Mouse (Mus musculus): ENCODE results near the gene Tmem59.

Tmem59 gene

GRCm38 (mm10) chr4:107178182-107178829 lies at the start of gene Tmem59:
Gene Tmem59 (plus strand): TSS chr4:107178399.
- peak; percentile 91 for DNase-seq (ENCODE audit: low spot score)

- DNase-seq (ENCODE audit: low spot score), result no peak
Measured at GRCm38 (mm10) chr4:107129373-107129772, 48.8 kb upstream of the Tmem59 start.

- DNase-seq (ENCODE audit: low spot score), result no peak
Measured at GRCm38 (mm10) chr4:107130534-107130933, 47.7 kb upstream of the Tmem59 start.

GRCm38 (mm10) chr4:107134891-107135290 lies 43.3 kb upstream of the Tmem59 start:
- no peak for DNase-seq (ENCODE audit: low spot score)

GRCm38 (mm10) chr4:107135663-107136062 lies 42.5 kb upstream of the Tmem59 start:
- no peak for DNase-seq (ENCODE audit: low spot score)

- DNase-seq (ENCODE audit: low spot score), result no peak
Measured at GRCm38 (mm10) chr4:107136531-107136930, 41.7 kb upstream of the Tmem59 start.

GRCm38 (mm10) chr4:107138948-107139835 lies 39.0 kb upstream of the Tmem59 start:
- DNase-seq (ENCODE audit: low spot score), result no peak

GRCm38 (mm10) chr4:107139836-107140631 lies 38.2 kb upstream of the Tmem59 start:
- no peak for DNase-seq (ENCODE audit: low spot score)

- no peak for DNase-seq (ENCODE audit: low spot score)
Measured at GRCm38 (mm10) chr4:107143511-107143910, 34.7 kb upstream of the Tmem59 start.

GRCm38 (mm10) chr4:107150991-107151390 lies 27.2 kb upstream of the Tmem59 start:
- DNase-seq (ENCODE audit: low spot score), result no peak

- DNase-seq (ENCODE audit: low spot score), result no peak
Measured at GRCm38 (mm10) chr4:107152571-107152970, 25.6 kb upstream of the Tmem59 start.

- DNase-seq (ENCODE audit: low spot score), result no peak
Measured at GRCm38 (mm10) chr4:107156983-107157401, 21.2 kb upstream of the Tmem59 start.

- no peak for DNase-seq (ENCODE audit: low spot score)
Measured at GRCm38 (mm10) chr4:107159166-107159773, 18.9 kb upstream of the Tmem59 start.

GRCm38 (mm10) chr4:107160181-107160580 lies 18.0 kb upstream of the Tmem59 start:
- no peak for DNase-seq (ENCODE audit: low spot score)

GRCm38 (mm10) chr4:107163341-107163740 lies 14.9 kb upstream of the Tmem59 start:
- peak; percentile 25 for DNase-seq (ENCODE audit: low spot score)

GRCm38 (mm10) chr4:107163756-107164587 lies 14.2 kb upstream of the Tmem59 start:
- DNase-seq (ENCODE audit: low spot score), result peak; percentile 52

GRCm38 (mm10) chr4:107166700-107167099 lies 11.5 kb upstream of the Tmem59 start:
- no peak for DNase-seq (ENCODE audit: low spot score)

GRCm38 (mm10) chr4:107167798-107168197 lies 10.4 kb upstream of the Tmem59 start:
- DNase-seq (ENCODE audit: low spot score), result no peak

- DNase-seq (ENCODE audit: low spot score), result no peak
Measured at GRCm38 (mm10) chr4:107177506-107177905, 693 bp upstream of the Tmem59 start.

- peak; percentile 33 for DNase-seq (ENCODE audit: low spot score)
Measured at GRCm38 (mm10) chr4:107178830-107179490, 761 bp downstream of the Tmem59 start, which contains the start of gene Tceanc2. Gene Tceanc2 (minus strand): TSS chr4:107179116.
